Mouse (Mus musculus) fibroblast of lung, adult 2 months (primary cell): ENCODE measurements around the gene Gm5868.
A peak's percentile ranks its signal among the peaks of the same experiment; 100 is the strongest.
"Not testable (repeated sequence)": the region's sequence is repeated elsewhere in the genome, so short reads cannot be mapped to it uniquely, and the experiment has no call there.

Source experiments
- DNase-seq: peaks from one replicate; pipeline ENCODE4 v3.0.0-alpha.2; 2011; ENCODE audit warnings: low read depth

Gene Gm5868

GRCm38 (mm10) chr5:72587192-72587681, at the start of gene Gm5868:
TSS of gene Gm5868 (minus strand) at chr5:72587551.
- no peak for DNase-seq

DNA sequence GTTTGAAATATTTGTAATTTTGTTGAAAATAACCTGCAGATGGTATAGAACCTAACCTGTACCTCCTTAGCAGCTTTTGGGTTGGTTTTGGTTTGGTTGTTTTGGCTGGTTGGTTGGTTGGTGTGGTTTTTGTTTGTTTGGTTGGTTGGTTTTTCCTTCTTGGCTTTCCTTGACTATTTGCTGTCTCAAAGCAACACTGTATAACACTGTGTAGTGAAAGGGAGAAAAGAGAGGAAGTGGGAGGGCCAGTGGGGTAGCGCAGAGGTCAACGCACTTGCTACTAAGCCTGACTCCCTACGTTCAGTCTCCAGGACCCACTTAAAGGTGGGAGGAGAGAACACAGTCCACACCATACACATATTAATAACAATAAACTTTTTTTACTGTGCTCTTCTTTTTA, 49.2 kb upstream of the Gm5868 start:
- DNase-seq: no peak

DNA sequence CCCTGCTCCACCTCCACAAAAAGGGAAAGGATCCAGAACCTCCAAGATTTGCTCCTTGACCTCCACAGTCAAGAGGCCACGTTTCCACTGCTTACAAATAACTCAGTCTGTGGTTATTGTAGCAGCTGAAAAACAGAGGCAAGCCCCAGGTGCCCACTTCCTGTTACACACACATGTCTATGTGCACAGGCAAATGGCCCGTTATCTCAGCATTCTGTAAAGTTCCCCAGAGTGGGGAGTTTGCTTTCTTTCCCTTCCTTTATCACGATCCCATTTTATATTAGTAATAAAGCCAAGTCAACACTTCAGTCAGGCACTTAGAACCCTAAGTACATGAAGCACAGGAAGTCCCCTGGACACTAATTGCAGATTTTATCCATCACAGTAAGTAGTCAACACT, 48.8 kb upstream of the Gm5868 start:
- DNase-seq: no peak

DNA sequence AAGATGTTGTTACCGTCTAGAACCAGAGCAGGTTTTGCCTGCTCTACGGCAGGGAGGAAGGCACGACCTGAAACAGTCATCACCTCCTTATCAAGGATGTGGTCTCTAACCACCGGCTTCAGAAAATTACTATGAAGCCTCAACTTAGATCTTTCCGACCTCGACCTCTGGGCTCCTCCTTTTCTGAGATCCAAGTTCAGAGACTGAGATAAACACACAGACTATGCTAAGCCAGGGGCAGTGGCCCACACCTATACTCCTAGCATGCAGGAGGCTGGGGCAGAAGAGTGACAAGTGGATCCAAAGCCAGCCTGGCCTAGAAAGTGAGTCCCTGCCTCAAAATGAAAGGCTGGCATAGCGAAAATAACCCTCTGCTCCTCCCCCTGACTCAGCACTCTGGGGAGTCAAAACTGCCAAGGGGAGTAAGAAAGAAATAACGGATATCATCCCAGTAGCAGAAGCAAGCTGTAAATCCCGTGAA, 47.5 kb upstream of the Gm5868 start:
- DNase-seq: no peak

DNA sequence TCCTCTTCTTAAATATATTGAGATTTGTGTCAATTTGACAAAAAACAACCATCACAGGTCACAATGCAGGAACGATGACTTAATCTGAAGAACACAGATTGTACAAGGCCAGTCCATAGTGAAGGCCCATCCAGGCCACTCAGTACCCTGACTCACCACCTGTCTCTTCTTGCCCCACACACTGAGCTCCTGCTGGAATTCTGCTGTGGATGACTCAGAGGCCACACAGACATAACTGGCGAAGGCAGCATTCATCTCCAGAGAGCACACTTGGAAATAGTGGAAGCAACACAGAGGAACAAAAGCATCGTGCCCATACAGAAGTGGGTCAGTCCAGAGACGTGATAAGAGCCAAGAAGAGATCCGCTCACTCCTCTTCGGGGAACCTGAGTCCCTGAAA, 42.7 kb upstream of the Gm5868 start:
- DNase-seq: no peak

DNA sequence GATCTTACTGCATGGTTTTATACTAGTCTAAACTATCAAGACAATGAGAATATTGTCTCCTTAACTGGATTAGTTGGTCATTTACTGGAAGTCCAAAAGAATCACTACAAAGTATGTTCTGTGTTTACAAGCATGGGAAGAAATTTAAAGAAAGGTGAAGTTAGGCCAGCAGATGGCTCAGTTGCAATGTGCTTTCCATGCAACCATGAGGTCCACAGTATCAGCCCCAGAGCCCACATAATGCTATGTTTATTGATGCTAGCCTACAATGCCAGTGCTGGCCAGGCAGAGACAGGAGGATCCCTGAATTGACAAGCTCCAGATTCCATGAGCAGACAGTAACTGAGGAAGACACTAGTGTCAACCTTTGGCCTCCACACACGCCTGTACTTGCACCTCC, 33.7 kb upstream of the Gm5868 start:
- DNase-seq: no peak

DNA sequence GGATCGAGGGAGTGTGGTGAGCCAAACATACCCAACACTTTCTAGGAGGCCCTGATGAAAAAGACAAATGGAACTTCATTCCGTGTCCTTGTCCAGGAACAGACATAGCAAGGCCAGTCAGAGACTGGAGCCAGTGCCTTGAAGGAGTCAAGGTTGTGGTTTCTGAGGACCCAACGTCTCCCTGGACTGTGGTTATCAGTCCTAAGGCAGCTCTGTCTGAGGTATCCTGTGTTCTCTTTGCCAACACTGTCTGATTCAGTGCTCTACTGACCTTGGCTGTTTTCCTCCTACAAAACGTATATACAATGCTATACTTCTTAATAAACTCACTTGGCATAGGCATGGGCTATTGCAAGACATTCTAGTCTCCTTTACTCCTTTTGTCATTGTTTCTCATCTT, 30.1 kb upstream of the Gm5868 start:
- DNase-seq: no peak

- no peak for DNase-seq
These were observed 15.8 kb upstream of the Gm5868 start for GRCm38 (mm10) chr5:72603138-72603537.

GRCm38 (mm10) chr5:72601006-72601405, 13.7 kb upstream of the Gm5868 start:
- peak; percentile 11 for DNase-seq

DNA sequence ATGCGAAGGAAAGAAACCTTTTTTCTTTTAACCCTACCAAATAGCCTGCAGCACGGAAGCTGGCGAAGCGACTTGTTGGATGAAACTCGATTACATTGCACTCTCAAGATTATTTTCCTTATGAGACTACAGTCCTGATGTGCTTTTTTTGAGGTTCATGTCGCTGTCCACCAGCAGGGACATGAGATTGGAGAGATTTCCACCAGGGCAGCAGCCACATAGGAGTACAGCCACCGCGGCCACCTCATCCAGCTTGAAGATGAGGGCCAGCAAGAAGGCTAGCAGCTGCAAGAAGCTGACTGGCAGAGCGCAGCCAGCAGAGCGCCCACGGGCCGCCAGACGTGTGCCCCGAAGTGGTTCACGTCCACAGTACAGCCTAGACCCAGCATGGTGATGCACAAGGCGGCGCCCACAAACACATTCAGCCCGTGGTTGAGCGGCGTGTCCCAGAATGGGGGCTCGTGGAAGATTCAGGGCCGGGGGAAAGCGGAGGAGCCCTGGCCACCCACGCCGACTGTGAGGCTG, 622 bp downstream of the Gm5868 start:
- DNase-seq: not testable (repeated sequence)

DNA sequence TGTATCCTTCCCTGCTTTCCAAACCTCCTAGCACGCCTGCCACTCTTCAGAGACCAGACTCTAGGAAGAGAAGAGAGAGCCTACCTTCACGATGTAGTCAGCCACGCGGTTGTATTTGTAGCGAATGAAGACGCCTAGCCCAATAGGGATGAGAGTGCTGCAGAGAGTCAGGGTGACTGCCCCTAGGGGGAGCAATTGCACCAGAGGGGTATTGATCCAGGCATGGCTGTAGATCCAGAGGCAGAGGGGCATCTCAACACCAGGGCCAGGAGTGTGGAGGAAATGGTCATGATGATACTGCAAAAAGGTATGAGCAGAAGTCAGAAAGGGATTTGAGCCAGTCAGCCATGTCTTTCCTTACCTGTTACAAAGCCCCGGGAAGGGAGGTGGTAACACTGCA, 1.2 kb downstream of the Gm5868 start:
- DNase-seq: not testable (repeated sequence)

DNA sequence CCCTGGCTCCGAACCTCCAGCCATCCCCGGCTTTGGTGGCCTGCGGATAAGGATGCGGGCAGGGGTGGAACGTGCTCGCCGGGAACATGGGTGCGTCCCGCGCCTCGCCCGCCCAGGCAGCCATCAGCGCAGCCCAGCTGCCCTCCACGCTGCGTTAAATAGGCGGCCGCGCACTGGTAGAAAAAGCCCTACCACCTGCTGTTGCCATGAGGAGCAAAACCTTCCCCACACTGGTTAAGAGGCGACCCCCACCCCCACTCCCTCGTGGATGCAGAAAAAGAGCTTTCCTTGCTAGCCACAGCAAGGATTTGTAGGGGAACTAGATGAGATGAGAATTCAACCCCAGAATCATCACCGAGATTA, 6.4 kb downstream of the Gm5868 start, which contains the start of gene Zar1:
Zar1 (minus strand) TSS at position 285 of the 363 bp plus-strand sequence.
- DNase-seq: not testable (repeated sequence)

- not testable (repeated sequence) for DNase-seq
These were observed 7.0 kb downstream of the Gm5868 start for GRCm38 (mm10) chr5:72580088-72580969.

- not testable (repeated sequence) for DNase-seq
These were observed 7.8 kb downstream of the Gm5868 start for GRCm38 (mm10) chr5:72579599-72579998.

- no peak for DNase-seq
These were observed 21.7 kb downstream of the Gm5868 start for GRCm38 (mm10) chr5:72565621-72566020.

DNA sequence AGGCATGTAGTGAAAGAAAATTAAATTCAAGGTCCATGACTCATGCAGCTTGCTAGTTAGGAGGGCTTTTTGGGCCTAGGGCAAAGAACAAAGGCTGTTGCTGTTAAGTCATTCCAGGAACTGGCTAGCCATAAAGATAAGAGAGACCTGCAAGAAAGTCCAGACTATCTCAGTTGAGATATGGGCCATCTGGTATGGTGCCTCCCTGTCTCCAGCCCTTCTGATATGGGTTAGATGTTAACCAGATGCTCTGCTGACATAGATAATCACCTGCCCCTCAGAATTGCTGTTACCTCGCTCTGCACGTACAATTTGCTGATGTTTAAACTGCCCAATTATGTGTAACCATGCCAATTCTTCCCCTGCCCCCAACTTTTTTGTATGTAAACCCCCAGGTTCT, 24.2 kb downstream of the Gm5868 start:
- not testable (repeated sequence) for DNase-seq

DNA sequence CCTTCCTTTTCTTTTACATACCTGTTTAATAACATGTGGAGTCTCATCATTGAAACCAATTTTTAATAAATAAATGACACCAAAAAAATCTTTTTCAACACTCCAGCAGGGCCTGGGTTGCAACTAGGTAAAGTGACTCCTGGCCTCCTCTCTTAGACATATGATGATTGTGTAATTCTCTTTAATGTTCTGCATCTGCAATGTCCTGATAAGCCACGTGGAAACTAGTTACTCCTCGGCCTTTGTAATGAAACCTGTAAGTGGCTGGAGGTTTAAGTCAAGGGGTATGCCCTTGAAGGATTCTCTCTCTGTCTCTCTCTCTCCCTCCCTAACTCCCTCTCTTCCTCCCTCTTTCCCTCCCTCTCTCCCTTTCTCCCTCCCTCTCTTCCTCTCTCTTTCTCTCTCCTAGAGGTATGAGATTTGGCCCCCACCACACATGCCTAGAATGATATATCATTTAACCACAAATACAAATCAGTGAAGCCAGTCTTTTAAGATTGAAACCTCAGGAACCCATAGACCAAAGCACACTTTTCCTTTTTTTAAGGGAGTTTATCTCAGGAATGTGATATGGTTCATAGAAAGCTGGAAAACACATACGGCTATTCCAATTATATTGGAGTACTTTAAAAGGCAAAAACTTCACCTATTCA, 26.2 kb downstream of the Gm5868 start:
- no peak for DNase-seq

DNA sequence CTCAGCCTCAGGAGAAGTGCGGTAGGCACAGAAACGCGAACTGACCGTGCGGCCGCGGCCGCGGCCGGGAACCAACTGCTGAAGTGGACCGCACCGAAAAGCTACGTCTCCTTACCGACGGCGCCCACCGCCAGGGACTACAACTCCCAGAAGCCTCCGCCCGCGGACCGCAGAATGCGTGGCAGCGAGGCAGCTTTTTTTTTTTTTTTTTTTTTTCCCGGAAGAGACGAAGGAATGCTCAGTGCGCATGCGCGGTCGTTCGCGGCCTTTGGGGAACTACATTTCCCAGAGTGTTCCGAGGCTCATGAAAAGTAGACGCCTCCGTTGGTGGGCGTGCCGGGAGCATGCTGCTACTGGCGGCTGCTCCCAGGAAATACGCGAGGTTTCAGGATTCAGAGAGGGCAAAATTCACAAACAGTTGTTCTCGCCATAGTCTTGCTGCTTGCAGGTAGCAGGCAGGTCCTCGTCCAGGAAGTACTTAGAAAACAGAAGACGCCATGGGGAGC, 27.8 kb downstream of the Gm5868 start, which contains the start of gene Nfxl1:
Nfxl1 (minus strand) TSS at position 141 of the 506 bp plus-strand sequence.
- peak; percentile 97 for DNase-seq

GRCm38 (mm10) chr5:72558716-72559526, 28.4 kb downstream of the Gm5868 start:
- DNase-seq: no peak

GRCm38 (mm10) chr5:72556245-72556644, 31.1 kb downstream of the Gm5868 start:
- no peak for DNase-seq

DNA sequence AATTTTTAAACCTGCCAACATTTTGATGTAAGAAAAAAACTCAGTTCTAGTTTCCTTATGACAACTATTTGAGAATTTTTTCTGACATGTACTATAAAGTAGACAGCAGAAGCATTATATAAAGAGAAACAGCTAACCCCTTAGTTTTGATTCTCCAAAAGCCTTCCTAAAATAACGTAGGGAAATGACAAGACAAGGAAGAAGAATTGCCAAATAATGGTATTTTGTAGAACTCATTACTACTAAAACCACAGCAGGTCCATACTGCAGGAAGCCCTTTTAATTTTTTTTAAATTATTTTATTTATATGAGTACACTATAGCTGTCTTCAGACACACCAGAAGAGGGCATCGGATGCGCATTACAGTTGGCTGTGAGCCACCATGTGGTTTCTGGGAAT, 36.1 kb downstream of the Gm5868 start:
- DNase-seq: no peak
